Mouse (Mus musculus): Measurements from ENCODE around the gene Scn11a. TPM values are rescaled to one million over a fixed set of nuclear protein-coding genes. Genes with fewer than 3 reads are reported as not detected.

The Scn11a gene
- total and polyA plus RNA-seq, 2 experiments from 2014 or later: 0.35 to 0.60 TPM

GRCm38 (mm10) chr9:119847187-119847586, 21.9 kb upstream of the Scn11a start:
- Histone ChIP-seq H3K4me2 (ENCODE audit: low read depth, low read length, poor library complexity, severe bottlenecking) (no peak overlapping the region), H3K27ac (ENCODE audit: low read depth, low read length) (no peak overlapping the region), H3K4me1 (ENCODE audit: insufficient read depth, low read length) (peaks cover 5% of the 10 kb centered on the region; the same call in 1 of the 2 replicates), H3K9ac (replicated peaks; ENCODE audit: low read length, poor library complexity, severe bottlenecking) (no peak overlapping the region), H3K9me3 (ENCODE audit: low read length) (no peaks in the 10 kb centered on the region), H3K4me3 (ENCODE audit: low read depth, low read length) (no peak overlapping the region), H3K27me3 (ENCODE audit: insufficient read depth, low read length) (no peaks in the 10 kb centered on the region), H3K36me3 (ENCODE audit: insufficient read depth, low read length) (no peaks in the 10 kb centered on the region)
- ATAC-seq (ENCODE audit: low FRiP score) (no peak), DNase-seq (ENCODE audit: low spot score) (no peak)
- TF ChIP-seq CTCF (IDR thresholded peaks at IDR 0.05): no peak
- WGBS: 75% methylated on average over 6 of the region's 6 CpGs

GRCm38 (mm10) chr9:119844724-119845123, 19.5 kb upstream of the Scn11a start:
- Histone ChIP-seq H3K4me2 (ENCODE audit: low read depth, low read length, poor library complexity, severe bottlenecking) (no peak overlapping the region), H3K9me3 (ENCODE audit: low read length) (no peaks in the 10 kb centered on the region), H3K4me1 (ENCODE audit: insufficient read depth, low read length) (peaks cover 4% of the 10 kb centered on the region; the same call in 1 of the 2 replicates), H3K27me3 (ENCODE audit: insufficient read depth, low read length) (no peaks in the 10 kb centered on the region), H3K27ac (ENCODE audit: low read depth, low read length) (no peak overlapping the region), H3K4me3 (ENCODE audit: low read depth, low read length) (no peak overlapping the region), H3K9ac (replicated peaks; ENCODE audit: low read length, poor library complexity, severe bottlenecking) (no peak overlapping the region), H3K36me3 (ENCODE audit: insufficient read depth, low read length) (no peaks in the 10 kb centered on the region)
- DNase-seq (ENCODE audit: low spot score) (no peak), ATAC-seq (ENCODE audit: low FRiP score) (no peak)
- TF ChIP-seq CTCF (IDR thresholded peaks at IDR 0.05): no peak
- 43% methylated on average over 5 of the region's 5 CpGs for WGBS

- no peak for TF ChIP-seq CTCF (IDR thresholded peaks at IDR 0.05)
- ATAC-seq (ENCODE audit: low FRiP score): no peak
- no peak overlapping the region for H3K9ac ChIP-seq (replicated peaks; ENCODE audit: low read length, poor library complexity, severe bottlenecking)
- H3K36me3 ChIP-seq (ENCODE audit: insufficient read depth, low read length): no peaks in the 10 kb centered on the region
- no peaks in the 10 kb centered on the region for H3K9me3 ChIP-seq (ENCODE audit: low read length)
- WGBS: 82% methylated on average over 4 of the region's 4 CpGs
- no peak for DNase-seq (ENCODE audit: low spot score)
- H3K27ac ChIP-seq (ENCODE audit: low read depth, low read length): no peak overlapping the region
- no peaks in the 10 kb centered on the region for H3K4me1 ChIP-seq (ENCODE audit: insufficient read depth, low read length)
- no peak overlapping the region for H3K4me3 ChIP-seq (ENCODE audit: low read depth, low read length)
- H3K27me3 ChIP-seq (ENCODE audit: insufficient read depth, low read length): no peaks in the 10 kb centered on the region
- no peak overlapping the region for H3K4me2 ChIP-seq (ENCODE audit: low read depth, low read length, poor library complexity, severe bottlenecking)
Measured at GRCm38 (mm10) chr9:119843549-119843948, 18.3 kb upstream of the Scn11a start.

- DNase-seq (ENCODE audit: low spot score): no peak
- ATAC-seq (ENCODE audit: low FRiP score): no peak
- TF ChIP-seq CTCF (IDR thresholded peaks at IDR 0.05): peak; percentile 59
- H3K27ac ChIP-seq (ENCODE audit: low read depth, low read length): no peak overlapping the region
- H3K9ac ChIP-seq (replicated peaks; ENCODE audit: low read length, poor library complexity, severe bottlenecking): no peak overlapping the region
- no peak overlapping the region for H3K4me3 ChIP-seq (ENCODE audit: low read depth, low read length)
- H3K9me3 ChIP-seq (ENCODE audit: low read length): no peaks in the 10 kb centered on the region
- no peaks in the 10 kb centered on the region for H3K36me3 ChIP-seq (ENCODE audit: insufficient read depth, low read length)
- no peaks in the 10 kb centered on the region for H3K27me3 ChIP-seq (ENCODE audit: insufficient read depth, low read length)
- WGBS: 11% methylated on average over 4 of the region's 4 CpGs
- no peaks in the 10 kb centered on the region for H3K4me1 ChIP-seq (ENCODE audit: insufficient read depth, low read length)
- no peak overlapping the region for H3K4me2 ChIP-seq (ENCODE audit: low read depth, low read length, poor library complexity, severe bottlenecking)
Measured at GRCm38 (mm10) chr9:119842541-119843169, 17.4 kb upstream of the Scn11a start.

- DNase-seq (ENCODE audit: low spot score): no peak
- no peaks in the 10 kb centered on the region for H3K36me3 ChIP-seq (ENCODE audit: insufficient read depth, low read length)
- no peak for ATAC-seq (ENCODE audit: low FRiP score)
- H3K27me3 ChIP-seq (ENCODE audit: insufficient read depth, low read length): no peaks in the 10 kb centered on the region
- H3K9me3 ChIP-seq (ENCODE audit: low read length): no peaks in the 10 kb centered on the region
- no peak overlapping the region for H3K4me2 ChIP-seq (ENCODE audit: low read depth, low read length, poor library complexity, severe bottlenecking)
- H3K4me1 ChIP-seq (ENCODE audit: insufficient read depth, low read length): no peaks in the 10 kb centered on the region
- no peak overlapping the region for H3K4me3 ChIP-seq (ENCODE audit: low read depth, low read length)
- TF ChIP-seq CTCF (IDR thresholded peaks at IDR 0.05): no peak
- 21% methylated on average over 6 of the region's 6 CpGs for WGBS
- no peak overlapping the region for H3K27ac ChIP-seq (ENCODE audit: low read depth, low read length)
- no peak overlapping the region for H3K9ac ChIP-seq (replicated peaks; ENCODE audit: low read length, poor library complexity, severe bottlenecking)
Measured at GRCm38 (mm10) chr9:119842091-119842490, 16.8 kb upstream of the Scn11a start.

GRCm38 (mm10) chr9:119841159-119841558, 15.9 kb upstream of the Scn11a start:
- H3K4me2 ChIP-seq (ENCODE audit: low read depth, low read length, poor library complexity, severe bottlenecking): no peak overlapping the region
- 79% methylated on average over 6 of the region's 6 CpGs for WGBS
- no peak overlapping the region for H3K9ac ChIP-seq (replicated peaks; ENCODE audit: low read length, poor library complexity, severe bottlenecking)
- no peaks in the 10 kb centered on the region for H3K4me1 ChIP-seq (ENCODE audit: insufficient read depth, low read length)
- H3K36me3 ChIP-seq (ENCODE audit: insufficient read depth, low read length): no peaks in the 10 kb centered on the region
- ATAC-seq (ENCODE audit: low FRiP score): no peak
- DNase-seq (ENCODE audit: low spot score): no peak
- H3K9me3 ChIP-seq (ENCODE audit: low read length): no peaks in the 10 kb centered on the region
- H3K27me3 ChIP-seq (ENCODE audit: insufficient read depth, low read length): no peaks in the 10 kb centered on the region
- no peak overlapping the region for H3K27ac ChIP-seq (ENCODE audit: low read depth, low read length)
- TF ChIP-seq CTCF (IDR thresholded peaks at IDR 0.05): no peak
- H3K4me3 ChIP-seq (ENCODE audit: low read depth, low read length): no peak overlapping the region

Measured in midbrain, postnatal 0 days (tissue).